Mouse (Mus musculus): ENCODE data around the gene Itih3. TPM values are rescaled to one million over a fixed set of nuclear protein-coding genes. Genes with fewer than 3 reads are reported as not detected.

The Itih3 gene
- 1 to 10 TPM; 1.3 to 4.9 TPM for total RNA-seq (2021)
- long read RNA-seq, experiment 1, partial matches to known transcripts: 1 of 4 reads
- long read RNA-seq, experiment 1, other reads (novel, unspliced or antisense): 3 of 4 reads
- long read RNA-seq, experiment 2, partial matches to known transcripts: 0 of 2 reads
- long read RNA-seq, experiment 2, other reads (novel, unspliced or antisense): 2 of 2 reads

GRCm38 (mm10) chr14:30923375-30924105, at the start of gene Itih3:
Gene Itih3 (minus strand): TSS chr14:30923760.
- no peak for DNase-seq (ENCODE audit: low spot score in 2 of 2)

- DNase-seq (ENCODE audit: low spot score in 2 of 2): no peak
Observed at GRCm38 (mm10) chr14:30960366-30960765, 36.8 kb upstream of the Itih3 start.

GRCm38 (mm10) chr14:30959031-30959430, 35.5 kb upstream of the Itih3 start:
- no peak for DNase-seq (ENCODE audit: low spot score in 2 of 2)

- no peak for DNase-seq (ENCODE audit: low spot score in 2 of 2)
Observed at GRCm38 (mm10) chr14:30958517-30958916, 35.0 kb upstream of the Itih3 start.

- peak; percentile 93 to 95 for DNase-seq (ENCODE audit: low spot score in 2 of 2)
Observed at GRCm38 (mm10) chr14:30951154-30951825, 27.7 kb upstream of the Itih3 start, which contains the start of gene Nek4. Gene Nek4 (plus strand): TSS chr14:30951377.

- no peak for DNase-seq (ENCODE audit: low spot score in 2 of 2)
Observed at GRCm38 (mm10) chr14:30949986-30950385, 26.4 kb upstream of the Itih3 start.

- DNase-seq (ENCODE audit: low spot score in 2 of 2): no peak
Observed at GRCm38 (mm10) chr14:30944745-30945144, 21.2 kb upstream of the Itih3 start.

- peak; percentile 54 to 61 for DNase-seq (ENCODE audit: low spot score in 2 of 2)
Observed at GRCm38 (mm10) chr14:30943860-30944674, 20.5 kb upstream of the Itih3 start.

- no peak for DNase-seq (ENCODE audit: low spot score in 2 of 2)
Observed at GRCm38 (mm10) chr14:30943038-30943437, 19.5 kb upstream of the Itih3 start, which contains the start of gene Itih1. Gene Itih1 (minus strand): TSS chr14:30943289.

GRCm38 (mm10) chr14:30942254-30942653, 18.7 kb upstream of the Itih3 start:
- no peak for DNase-seq (ENCODE audit: low spot score in 2 of 2)

- no peak for DNase-seq (ENCODE audit: low spot score in 2 of 2)
Observed at GRCm38 (mm10) chr14:30933351-30933750, 9.8 kb upstream of the Itih3 start.

GRCm38 (mm10) chr14:30930386-30930785, 6.8 kb upstream of the Itih3 start:
- no peak for DNase-seq (ENCODE audit: low spot score in 2 of 2)

GRCm38 (mm10) chr14:30925492-30925891, 1.9 kb upstream of the Itih3 start:
- no peak for DNase-seq (ENCODE audit: low spot score in 2 of 2)

- no peak for DNase-seq (ENCODE audit: low spot score in 2 of 2)
Observed at GRCm38 (mm10) chr14:30922053-30922670, 1.4 kb downstream of the Itih3 start.

- no peak for DNase-seq (ENCODE audit: low spot score in 2 of 2)
Observed at GRCm38 (mm10) chr14:30916516-30916915, 7.0 kb downstream of the Itih3 start.

GRCm38 (mm10) chr14:30913404-30913803, 10.2 kb downstream of the Itih3 start:
- no peak for DNase-seq (ENCODE audit: low spot score in 2 of 2)

- DNase-seq (ENCODE audit: low spot score in 2 of 2): no peak
Observed at GRCm38 (mm10) chr14:30912641-30913040, 10.9 kb downstream of the Itih3 start.

- DNase-seq (ENCODE audit: low spot score in 2 of 2): no peak
Observed at GRCm38 (mm10) chr14:30911141-30911540, 12.4 kb downstream of the Itih3 start.

GRCm38 (mm10) chr14:30907814-30908265, 15.7 kb downstream of the Itih3 start:
- DNase-seq (ENCODE audit: low spot score in 2 of 2): no peak

GRCm38 (mm10) chr14:30906001-30906400, 17.6 kb downstream of the Itih3 start:
- DNase-seq (ENCODE audit: low spot score in 2 of 2): no peak

- DNase-seq (ENCODE audit: low spot score in 2 of 2): no peak
Observed at GRCm38 (mm10) chr14:30904307-30904706, 19.3 kb downstream of the Itih3 start.
